Mouse (Mus musculus) embryonic facial prominence, embryonic 13.5 days (tissue): ENCODE results near the gene Rapgef4. TPM values are rescaled to one million over a fixed set of nuclear protein-coding genes. Genes with fewer than 3 reads are reported as not detected.

Experiments
- ATAC-seq: fragments of 200-750 bp; cut with Nextera tagmentation; 2 replicates; pipeline ENCODE4 v1.8.0; 2017; ENCODE audit warnings: low read depth; ENCODE audit not compliant: insufficient number of reproducible peaks, insufficient read depth, low FRiP score, low TSS enrichment
- H3K27ac ChIP-seq: fragments of 300-500 bp; sonication (generic); 2 replicates; pipeline ENCODE4 v1.5.1; 2015; ENCODE audit warnings: moderate library complexity, mild to moderate bottlenecking, inconsistent platforms
- H3K27me3 ChIP-seq: fragments of 300-500 bp; sonication (generic); 2 replicates; pipeline ENCODE4 v1.6.1; 2015; ENCODE audit warnings: mild to moderate bottlenecking, inconsistent platforms
- H3K36me3 ChIP-seq: fragments of 300-500 bp; sonication (generic); 2 replicates; pipeline ENCODE4 v1.6.1; 2015; ENCODE audit warnings: mild to moderate bottlenecking, inconsistent platforms
- H3K4me1 ChIP-seq: fragments of 300-500 bp; sonication (generic); 2 replicates; pipeline ENCODE4 v1.6.1; 2015; ENCODE audit warnings: inconsistent platforms
- H3K4me2 ChIP-seq: fragments of 300-500 bp; sonication (generic); 2 replicates; pipeline ENCODE4 v1.6.1; 2015; ENCODE audit warnings: moderate library complexity, mild to moderate bottlenecking, inconsistent platforms
- H3K4me3 ChIP-seq: fragments of 300-500 bp; sonication (generic); 2 replicates; pipeline ENCODE4 v1.5.1; 2015; ENCODE audit warnings: mild to moderate bottlenecking, inconsistent platforms
- H3K9ac ChIP-seq: fragments of 300-500 bp; sonication (generic); 2 replicates; pipeline ENCODE4 v1.6.1; 2015; ENCODE audit warnings: mild to moderate bottlenecking, inconsistent platforms
- H3K9me3 ChIP-seq: fragments of 300-500 bp; sonication (generic); 2 replicates; pipeline ENCODE4 v1.6.1; 2016; ENCODE audit warnings: inconsistent platforms
- WGBS: fragments of 180-500 bp; shearing (Covaris S2); methylation state at CpG from one replicate; pipeline ENCODE4 v1.1.7; 2015; ENCODE audit warnings: mixed read lengths; 5-methylcytosine and 5-hydroxymethylcytosine counted together
- polyA plus RNA-seq: library from polyadenylated mRNA; unstranded; fragments of >200 nt; fragmentation: Nextera tagmentation; extraction: Ambion mirVana; gene quantifications from 2 replicates; pipeline ENCODE4 v1.2.1, GENCODE M21; 2015

Rapgef4 gene
- polyA plus RNA-seq, 1 experiment from 2014 or later, result 3.0 TPM

GRCm38 (mm10) chr2:72234085-72234484 lies 253.0 kb downstream of the Rapgef4 start:
- no peaks in the 10 kb centered on the region for H3K9me3 ChIP-seq
- no peak for ATAC-seq
- no peaks in the 10 kb centered on the region for H3K27me3 ChIP-seq
- H3K36me3 ChIP-seq, result no peaks in the 10 kb centered on the region
- WGBS, result 58% methylated on average over 11 of the region's 11 CpGs
- H3K9ac ChIP-seq, result no peak overlapping the region
- peak overlapping the region; percentile 87 for H3K27ac ChIP-seq
- H3K4me2 ChIP-seq, result no peak overlapping the region
- H3K4me3 ChIP-seq, result no peak overlapping the region
- peaks cover 35% of the 10 kb centered on the region for H3K4me1 ChIP-seq

- ATAC-seq, result no peak
- Histone ChIP-seq H3K36me3 (no peaks in the 10 kb centered on the region), H3K27ac (peak overlapping the region; percentile 87), H3K4me2 (peak overlapping the region; percentile 26; the same call in 1 of the 2 replicates), H3K4me3 (no peak overlapping the region), H3K27me3 (no peaks in the 10 kb centered on the region), H3K9ac (no peak overlapping the region), H3K9me3 (no peaks in the 10 kb centered on the region), H3K4me1 (peaks cover 35% of the 10 kb centered on the region)
- 0% methylated on average over 3 of the region's 3 CpGs for WGBS
Observed at GRCm38 (mm10) chr2:72234943-72235342, 253.9 kb downstream of the Rapgef4 start.

GRCm38 (mm10) chr2:72235361-72235901 lies 254.4 kb downstream of the Rapgef4 start:
- no peaks in the 10 kb centered on the region for H3K9me3 ChIP-seq
- H3K27me3 ChIP-seq, result no peaks in the 10 kb centered on the region
- no peak for ATAC-seq
- H3K4me3 ChIP-seq, result no peak overlapping the region
- H3K4me1 ChIP-seq, result peaks cover 39% of the 10 kb centered on the region
- peak overlapping the region; percentile 49; the same call in 1 of the 2 replicates for H3K9ac ChIP-seq
- 44% methylated on average over 12 of the region's 12 CpGs for WGBS
- peak overlapping the region; percentile 87 for H3K27ac ChIP-seq
- no peaks in the 10 kb centered on the region for H3K36me3 ChIP-seq
- peak overlapping the region; percentile 26; the same call in 1 of the 2 replicates for H3K4me2 ChIP-seq

- 51% methylated on average over 2 of the region's 2 CpGs for WGBS
- no peaks in the 10 kb centered on the region for H3K36me3 ChIP-seq
- H3K4me1 ChIP-seq, result peaks cover 49% of the 10 kb centered on the region
Observed at GRCm38 (mm10) chr2:72238421-72238820, 257.4 kb downstream of the Rapgef4 start.

GRCm38 (mm10) chr2:72238925-72239324 lies 257.9 kb downstream of the Rapgef4 start:
- H3K9ac ChIP-seq, result no peak overlapping the region
- WGBS, result 47% methylated on average over 11 of the region's 11 CpGs
- peaks cover 47% of the 10 kb centered on the region for H3K4me1 ChIP-seq
- no peaks in the 10 kb centered on the region for H3K27me3 ChIP-seq
- no peaks in the 10 kb centered on the region for H3K9me3 ChIP-seq
- H3K36me3 ChIP-seq, result no peaks in the 10 kb centered on the region
- H3K27ac ChIP-seq, result peak overlapping the region; percentile 81
- no peak for ATAC-seq
- H3K4me2 ChIP-seq, result 0 out of 2 replicates have a peak overlapping the region, but pooled peaks have one; percentile 5
- no peak overlapping the region for H3K4me3 ChIP-seq

More at GRCm38 (mm10) chr2:72238421-72238820, 257.4 kb downstream of the Rapgef4 start:
- Histone ChIP-seq H3K4me3 (no peak overlapping the region), H3K4me2 (no peak overlapping the region), H3K9me3 (no peaks in the 10 kb centered on the region), H3K27me3 (no peaks in the 10 kb centered on the region), H3K9ac (no peak overlapping the region), H3K27ac (no peak overlapping the region; the same call in 1 of the 2 replicates)
- ATAC-seq, result no peak

- Histone ChIP-seq H3K27ac (peak overlapping the region; percentile 81), H3K4me3 (no peak overlapping the region), H3K4me2 (no peak overlapping the region), H3K9ac (no peak overlapping the region), H3K27me3 (no peaks in the 10 kb centered on the region), H3K4me1 (peaks cover 47% of the 10 kb centered on the region), H3K9me3 (no peaks in the 10 kb centered on the region), H3K36me3 (no peaks in the 10 kb centered on the region)
- WGBS, result 66% methylated on average over 8 of the region's 8 CpGs
- ATAC-seq, result no peak
Observed at GRCm38 (mm10) chr2:72239456-72239855, 258.4 kb downstream of the Rapgef4 start.

- 12% methylated on average over 7 of the region's 7 CpGs for WGBS
Observed at GRCm38 (mm10) chr2:72239993-72240392, 259.0 kb downstream of the Rapgef4 start.

GRCm38 (mm10) chr2:72240691-72241090 lies 259.7 kb downstream of the Rapgef4 start:
- no peak for ATAC-seq
- Histone ChIP-seq H3K4me2 (no peak overlapping the region), H3K9me3 (no peaks in the 10 kb centered on the region), H3K4me3 (no peak overlapping the region), H3K36me3 (no peaks in the 10 kb centered on the region), H3K27me3 (no peaks in the 10 kb centered on the region), H3K9ac (no peak overlapping the region), H3K27ac (peak overlapping the region; percentile 81), H3K4me1 (peaks cover 41% of the 10 kb centered on the region)
- WGBS, result 80% methylated on average over 7 of the region's 7 CpGs

More at GRCm38 (mm10) chr2:72239993-72240392, 259.0 kb downstream of the Rapgef4 start:
- Histone ChIP-seq H3K27ac (peak overlapping the region; percentile 81), H3K4me2 (no peak overlapping the region), H3K27me3 (no peaks in the 10 kb centered on the region), H3K9me3 (no peaks in the 10 kb centered on the region), H3K4me3 (no peak overlapping the region), H3K36me3 (no peaks in the 10 kb centered on the region), H3K4me1 (peaks cover 47% of the 10 kb centered on the region), H3K9ac (no peak overlapping the region)
- 0 out of 2 replicates have a peak, but pooled peaks have one; percentile 57 for ATAC-seq

GRCm38 (mm10) chr2:72241714-72242472 lies 260.9 kb downstream of the Rapgef4 start:
- peak overlapping the region; percentile 81 for H3K27ac ChIP-seq
- no peaks in the 10 kb centered on the region for H3K36me3 ChIP-seq
- peak; percentile 59; the same call in 1 of the 2 replicates for ATAC-seq
- H3K4me3 ChIP-seq, result peak overlapping the region; percentile 11
- no peaks in the 10 kb centered on the region for H3K27me3 ChIP-seq
- WGBS, result 44% methylated on average over 14 of the region's 14 CpGs
- H3K9me3 ChIP-seq, result no peaks in the 10 kb centered on the region
- peaks cover 36% of the 10 kb centered on the region for H3K4me1 ChIP-seq
- 0 out of 2 replicates have a peak overlapping the region, but pooled peaks have one; percentile 49 for H3K9ac ChIP-seq
- peak overlapping the region; percentile 48 for H3K4me2 ChIP-seq

GRCm38 (mm10) chr2:72242910-72243675 lies 262.1 kb downstream of the Rapgef4 start:
- Histone ChIP-seq H3K4me3 (no peak overlapping the region), H3K4me1 (peaks cover 36% of the 10 kb centered on the region), H3K9me3 (no peaks in the 10 kb centered on the region), H3K9ac (no peak overlapping the region), H3K36me3 (no peaks in the 10 kb centered on the region), H3K27ac (peak overlapping the region; percentile 61; the same call in 1 of the 2 replicates), H3K4me2 (peak overlapping the region; percentile 20; the same call in 1 of the 2 replicates), H3K27me3 (no peaks in the 10 kb centered on the region)
- WGBS, result 53% methylated on average over 12 of the region's 12 CpGs
- no peak for ATAC-seq

- no peak for ATAC-seq
- 65% methylated on average over 4 of the region's 4 CpGs for WGBS
Observed at GRCm38 (mm10) chr2:72245631-72246030, 264.6 kb downstream of the Rapgef4 start.

More at GRCm38 (mm10) chr2:72245631-72246030, 264.6 kb downstream of the Rapgef4 start:
- Histone ChIP-seq H3K27ac (peak overlapping the region; percentile 13; the same call in 1 of the 2 replicates), H3K4me2 (no peak overlapping the region), H3K4me3 (no peak overlapping the region), H3K9me3 (no peaks in the 10 kb centered on the region), H3K9ac (no peak overlapping the region), H3K27me3 (no peaks in the 10 kb centered on the region), H3K4me1 (peaks cover 17% of the 10 kb centered on the region), H3K36me3 (no peaks in the 10 kb centered on the region)
